Mouse (Mus musculus) common myeloid progenitor, adult 5-6 weeks (primary cell): ENCODE measurements at regions not wholly inside any gene's neighbourhood (a gene's known extent, or its start where the extent isn't known, plus 50 kb on each side); places are given as distances from the start of the nearest gene placed in this dataset.

Experiments
- ATAC-seq: replicated peaks from 2 replicates; pipeline ENCODE4 v1.8.0; 2016; ENCODE audit warnings: low read depth, mild to moderate bottlenecking, moderate TSS enrichment, inconsistent platforms; ENCODE audit not compliant: poor library complexity, severe bottlenecking

- peak; percentile 68 for ATAC-seq
Measured at GRCm38 (mm10) chr14:98589846-98590245, 404.3 kb downstream of the Rpl36a-ps1 start.

- no peak for ATAC-seq
Measured at GRCm38 (mm10) chr14:98571644-98572043, 402.1 kb upstream of the Dach1 start.

DNA sequence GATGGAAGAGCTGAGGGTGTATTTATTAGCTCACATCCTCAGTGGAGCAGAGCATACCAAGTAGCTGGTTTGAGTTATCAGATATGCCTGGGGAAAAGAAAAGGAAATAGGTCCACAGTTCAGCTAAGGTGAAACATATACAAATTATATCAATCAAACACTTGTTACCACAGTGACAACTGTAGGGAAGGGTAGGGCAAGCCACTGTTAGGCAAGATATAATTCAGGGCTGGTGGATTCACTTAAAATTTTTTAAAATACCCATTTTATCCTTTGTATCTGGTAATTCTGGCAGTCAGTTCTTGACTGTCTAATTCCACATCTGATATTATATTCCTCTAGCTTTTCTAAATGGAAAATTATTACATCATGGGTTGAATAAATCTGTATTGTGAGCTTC lies 392.4 kb upstream of the Dach1 start:
- ATAC-seq = no peak

DNA sequence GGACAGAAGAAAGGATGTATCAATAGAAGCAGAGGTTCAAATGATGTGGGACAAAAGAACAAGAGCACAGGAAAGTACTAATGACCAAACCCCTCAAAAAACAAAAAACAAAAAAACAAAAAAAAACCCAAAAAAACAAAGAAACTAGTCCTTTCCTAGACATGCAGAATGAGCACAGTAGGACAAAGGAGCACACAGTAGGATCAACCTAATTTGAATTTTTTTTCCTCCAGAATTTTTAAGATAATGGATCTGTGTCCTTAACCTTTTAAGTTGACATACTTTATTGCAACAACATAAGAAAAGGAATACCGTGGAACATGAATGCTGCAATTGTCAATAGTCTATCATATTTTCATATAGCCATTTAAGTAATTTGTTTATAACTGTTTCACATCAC lies 370.2 kb upstream of the Dach1 start:
- no peak for ATAC-seq

DNA sequence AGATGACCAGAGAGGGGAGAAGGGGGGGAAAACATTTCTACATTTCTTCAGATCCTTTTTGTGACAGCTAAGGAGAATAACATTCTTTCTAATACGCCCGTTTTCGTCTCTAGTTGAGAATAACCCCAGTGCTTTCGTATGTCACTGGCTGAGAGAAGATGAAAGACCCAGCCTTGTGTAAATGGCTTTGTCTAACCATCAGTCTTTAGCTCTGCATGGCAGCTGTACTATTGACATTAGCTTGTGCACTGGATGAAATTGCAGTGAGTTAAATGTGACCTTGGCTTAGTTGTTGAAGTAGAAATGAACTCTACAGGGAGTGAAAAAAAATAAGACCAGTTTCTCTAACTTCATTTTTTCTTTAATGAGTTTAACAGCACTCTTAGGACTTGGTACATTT lies 368.7 kb upstream of the Dach1 start:
- ATAC-seq = no peak

- no peak for ATAC-seq
Measured at GRCm38 (mm10) chr14:98533600-98533999, 364.0 kb upstream of the Dach1 start.

GRCm38 (mm10) chr14:98520966-98521365 lies 351.4 kb upstream of the Dach1 start:
- no peak for ATAC-seq

DNA sequence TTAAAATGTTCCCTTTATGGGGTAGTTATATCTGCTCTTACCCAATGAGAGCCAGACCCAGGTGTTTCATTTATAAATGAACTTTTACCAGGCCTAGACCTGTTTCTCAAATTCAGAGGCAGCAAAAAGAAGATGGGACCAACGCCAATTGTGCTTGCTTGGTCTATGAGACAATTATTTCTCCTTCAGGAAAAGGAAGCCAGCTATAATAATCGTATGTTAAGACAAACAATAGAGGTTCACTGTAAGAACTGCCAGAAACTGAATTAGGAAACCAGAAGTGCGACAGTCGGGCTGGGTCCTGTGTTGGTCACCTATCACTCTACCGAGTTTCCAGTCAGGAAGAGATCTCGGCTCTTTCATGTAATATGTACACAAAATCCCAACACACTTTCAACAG lies 335.8 kb upstream of the Dach1 start:
- ATAC-seq = no peak

GRCm38 (mm10) chr14:98477416-98477815 lies 307.9 kb upstream of the Dach1 start:
- ATAC-seq = no peak

DNA sequence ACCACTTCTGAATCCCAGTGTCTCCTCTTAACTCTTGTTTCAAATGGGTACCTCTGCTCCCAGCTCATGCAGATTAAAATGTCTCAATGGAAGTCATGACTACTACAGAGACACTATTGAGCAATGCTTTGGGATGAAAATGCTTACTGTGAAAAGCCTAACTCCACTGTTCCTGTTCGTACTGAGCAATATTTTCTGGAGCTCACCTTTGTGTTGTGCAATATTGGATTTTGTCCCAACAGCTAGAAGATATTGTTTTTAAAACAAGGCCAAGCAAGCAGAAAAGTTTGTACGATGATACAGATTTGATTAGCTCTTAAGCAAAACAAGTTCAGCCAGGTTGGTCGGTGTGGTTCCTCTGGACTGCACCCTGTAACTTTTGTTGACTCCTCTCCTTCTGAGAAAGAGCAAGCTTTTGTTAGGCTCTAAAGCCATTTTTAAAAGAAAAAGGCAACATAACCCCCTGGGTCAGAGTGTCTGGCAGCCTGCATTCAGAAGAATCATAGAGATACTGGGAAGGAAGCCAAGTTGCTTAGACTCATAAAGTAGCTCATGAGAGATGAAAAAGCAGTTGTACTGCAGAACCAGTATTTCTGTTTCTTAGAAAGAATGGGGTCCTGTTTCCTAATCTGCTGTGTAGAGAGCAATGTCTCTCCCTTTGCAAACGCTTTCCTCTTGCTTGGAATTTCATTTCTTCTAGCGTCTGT lies 302.4 kb upstream of the Dach1 start:
- no peak for ATAC-seq

GRCm38 (mm10) chr14:98454461-98454860 lies 284.9 kb upstream of the Dach1 start:
- no peak for ATAC-seq

DNA sequence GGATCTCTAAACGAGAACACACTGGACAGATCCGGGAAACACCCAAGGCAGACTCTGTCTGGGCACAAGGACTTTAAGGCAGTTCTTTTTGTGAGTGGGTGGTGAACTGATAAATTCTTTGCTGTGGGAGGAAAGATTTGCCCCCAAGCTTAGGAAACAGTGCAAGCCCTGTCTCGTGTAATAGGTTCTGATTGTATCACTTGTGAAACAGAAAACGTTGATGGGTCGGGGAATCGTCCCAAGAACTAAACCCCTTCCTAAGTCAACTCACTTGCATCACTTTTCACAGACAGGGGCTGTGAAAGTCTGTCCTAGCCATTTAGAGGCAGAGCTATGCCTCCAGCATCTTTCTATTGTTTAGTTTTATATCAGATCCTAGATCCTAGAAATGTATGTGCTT lies 282.6 kb upstream of the Dach1 start:
- ATAC-seq = no peak

DNA sequence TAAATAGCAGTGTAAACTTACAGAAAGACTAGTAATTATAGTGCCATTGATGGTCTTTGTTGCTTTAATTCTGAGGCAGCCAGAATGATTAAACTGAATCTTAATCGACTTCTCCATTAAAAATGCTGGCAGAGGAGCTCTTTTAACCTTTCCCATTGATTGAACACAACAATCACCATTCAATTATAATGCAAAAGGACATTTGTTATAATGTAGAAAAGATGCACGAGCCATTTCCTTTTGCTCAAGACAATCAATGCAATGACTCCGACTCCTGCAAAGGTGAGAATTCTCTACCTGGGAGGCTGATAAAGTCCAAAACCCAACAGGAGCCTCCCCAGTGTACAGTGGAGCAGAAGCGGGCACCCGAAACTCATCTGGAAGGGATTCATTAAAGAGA lies 280.0 kb upstream of the Dach1 start:
- no peak for ATAC-seq

DNA sequence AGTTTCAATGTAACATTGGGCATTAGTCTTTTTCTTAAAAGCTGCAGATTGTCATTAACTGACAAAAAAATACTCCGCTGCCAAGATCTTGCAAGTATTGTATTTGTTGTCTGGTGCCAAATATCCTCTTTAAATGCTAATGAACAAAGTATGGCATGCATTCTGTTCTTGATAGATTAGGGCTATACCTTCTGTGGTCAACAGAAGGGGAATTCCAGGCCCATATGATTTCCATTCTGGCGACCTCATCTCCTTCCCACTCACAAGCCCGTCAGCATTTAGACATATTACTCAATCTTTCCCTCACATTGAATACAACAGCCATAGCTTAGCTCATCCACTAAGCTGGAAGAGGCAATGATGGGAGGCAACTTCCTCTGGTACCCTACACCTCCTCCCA lies 272.8 kb upstream of the Dach1 start:
- no peak for ATAC-seq

GRCm38 (mm10) chr14:98441954-98442353 lies 272.4 kb upstream of the Dach1 start:
- ATAC-seq = peak; percentile 47; the same call in 1 of the 2 replicates

- no peak for ATAC-seq
Measured at GRCm38 (mm10) chr14:98431959-98432358, 262.4 kb upstream of the Dach1 start.

DNA sequence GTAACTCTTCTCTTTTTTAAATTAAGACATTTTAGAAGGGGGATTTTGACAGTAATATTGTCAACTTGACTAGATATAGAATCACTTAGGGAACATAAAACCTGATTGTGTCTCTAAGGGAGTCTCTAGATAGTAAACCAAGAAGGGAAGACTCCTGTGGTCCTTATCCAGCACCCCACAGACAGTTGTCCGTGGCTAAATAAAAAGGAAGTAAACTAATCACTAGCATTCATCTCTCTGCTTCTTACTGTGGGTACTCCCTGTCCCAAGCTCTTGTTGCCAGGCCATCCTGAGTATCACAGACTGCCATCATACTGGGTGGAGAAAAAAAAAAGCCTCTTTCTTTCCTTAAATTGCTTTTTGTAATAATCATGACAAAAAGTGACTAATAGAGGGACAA lies 248.2 kb upstream of the Dach1 start:
- peak; percentile 80 for ATAC-seq

DNA sequence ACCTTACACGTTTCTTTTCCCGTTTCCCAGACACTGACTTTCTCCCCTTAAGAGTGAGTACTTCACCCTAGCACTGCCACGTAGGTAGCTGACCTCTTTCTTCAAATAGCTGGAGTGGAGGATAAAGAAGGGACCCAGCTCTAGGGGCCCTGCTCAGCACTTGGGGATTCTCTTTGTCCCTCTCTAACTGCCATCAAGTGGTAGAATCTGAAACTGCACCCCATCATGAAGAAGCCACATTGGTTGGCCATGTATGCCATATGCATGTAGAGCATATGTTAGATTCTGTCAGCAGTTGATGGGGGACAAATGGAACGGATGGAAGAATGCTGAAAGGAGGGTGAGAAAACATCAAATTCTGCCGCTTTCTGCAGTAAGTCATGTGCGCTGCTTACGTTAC lies 244.6 kb upstream of the Dach1 start:
- peak; percentile 92 for ATAC-seq

DNA sequence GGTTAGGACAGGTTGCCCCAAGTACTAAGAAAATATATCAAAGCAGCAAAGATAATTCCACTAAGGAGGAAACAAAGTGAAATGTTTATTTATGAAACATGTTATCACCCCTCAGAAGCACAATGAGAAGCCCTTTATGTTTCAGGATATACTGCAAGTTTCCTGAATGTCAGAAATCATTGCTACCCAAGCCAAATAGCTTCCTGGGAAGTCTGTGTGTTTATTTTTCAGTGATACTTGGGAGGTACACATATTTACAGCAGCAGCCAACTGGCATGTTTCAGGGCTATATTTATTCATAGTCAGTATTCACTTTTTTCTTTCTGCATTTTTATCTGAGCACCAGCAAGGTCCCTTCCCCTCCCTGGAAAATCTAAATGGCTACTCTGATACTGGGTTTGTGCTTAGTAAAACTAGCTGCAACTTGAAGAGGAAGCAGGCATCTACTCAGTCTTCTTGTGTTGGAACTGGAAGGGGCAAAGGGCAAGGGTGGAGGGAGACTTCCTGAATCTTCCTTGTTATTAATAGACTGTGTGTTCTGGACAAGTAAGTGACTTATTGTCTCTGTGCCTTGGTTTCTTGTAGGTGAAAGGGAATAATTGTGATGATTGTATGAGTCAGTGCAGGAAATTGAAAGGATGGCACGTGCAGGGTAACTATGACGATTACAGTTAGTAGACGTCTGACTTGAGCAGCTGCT lies 236.5 kb upstream of the Dach1 start:
- ATAC-seq = no peak

DNA sequence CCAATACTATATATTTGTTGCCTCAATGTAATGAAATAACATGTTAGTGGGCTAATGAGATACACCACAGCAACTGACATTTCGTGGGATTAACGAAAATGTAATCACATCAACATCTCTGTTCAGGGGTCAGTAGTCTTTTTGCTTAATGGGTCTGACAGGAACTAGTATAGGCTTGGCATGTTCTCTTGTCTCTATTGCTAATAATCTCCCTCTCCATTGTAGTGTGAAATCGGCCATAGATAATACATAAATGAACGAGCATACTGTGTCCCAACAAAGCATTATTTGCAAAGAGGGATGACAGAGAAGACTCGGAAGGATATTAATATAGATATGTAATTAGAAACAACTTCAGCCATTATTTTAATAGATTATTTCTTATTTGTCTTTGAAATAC lies 234.5 kb upstream of the Dach1 start:
- no peak for ATAC-seq

GRCm38 (mm10) chr14:98387871-98388270 lies 218.3 kb upstream of the Dach1 start:
- ATAC-seq = no peak
